22 mouse cellular contexts compared by ENCODE assay signal in genomic region chr12:17038246-17038645, GRCm38 (mm10). TPM values are rescaled to one million over a fixed set of nuclear protein-coding genes. Genes with fewer than 3 reads are reported as not detected.
DNase-seq lines count a peak whose midpoint lies in the region; ATAC-seq and TF ChIP-seq lines count a peak whose summit lies in the region.
"Had no signal": no experiment of that assay in that cellular context is flagged by ENCODE, and none has a peak within 500 bp of the region (broad histone marks: within the 10 kb centered on the region; RNA-seq: fewer than 3 reads in every experiment).

No protein-coding gene starts in this region.

- TF ChIP-seq CTCF in lung, embryonic 14.5 days (IDR thresholded peaks at IDR 0.05; ENCODE audit: low read depth): no peak
- TF ChIP-seq CTCF in midbrain, postnatal 0 days (IDR thresholded peaks at IDR 0.05): no peak

- H3K27me3 ChIP-seq in heart, embryonic 11.5 days (ENCODE audit: control insufficient read depth, insufficient read depth, low read length): no peaks in the 10 kb centered on the region
- H3K27me3 ChIP-seq in lung, embryonic 14.5 days (ENCODE audit: insufficient read depth, low read length): no peaks in the 10 kb centered on the region
- H3K27me3 ChIP-seq in midbrain, embryonic 11.5 days (ENCODE audit: control insufficient read depth, insufficient read depth, low read length): no peaks in the 10 kb centered on the region
- no peaks in the 10 kb centered on the region for H3K27me3 ChIP-seq in midbrain, postnatal 0 days (ENCODE audit: insufficient read depth, low read length)
- H3K27me3 ChIP-seq: CH12.LX; embryonic facial prominence, embryonic 13.5 days; forebrain, embryonic 12.5 days; heart, embryonic 13.5 days; Patski had no signal

- H3K4me1 ChIP-seq in heart, embryonic 11.5 days (ENCODE audit: control insufficient read depth, insufficient read depth, low read length): no peaks in the 10 kb centered on the region
- peaks cover 8% of the 10 kb centered on the region for H3K4me1 ChIP-seq in lung, embryonic 14.5 days (ENCODE audit: insufficient read depth)
- no peaks in the 10 kb centered on the region for H3K4me1 ChIP-seq in midbrain, embryonic 11.5 days (ENCODE audit: control insufficient read depth, insufficient read depth, low read length)
- H3K4me1 ChIP-seq in midbrain, postnatal 0 days (ENCODE audit: insufficient read depth, low read length): peaks cover 4% of the 10 kb centered on the region
- H3K4me1 ChIP-seq: heart, embryonic 13.5 days had no signal

- no peak overlapping the region for H3K27ac ChIP-seq in heart, embryonic 11.5 days (ENCODE audit: low read depth, low read length)
- no peak overlapping the region for H3K27ac ChIP-seq in lung, embryonic 14.5 days (ENCODE audit: low read depth)
- no peak overlapping the region for H3K27ac ChIP-seq in midbrain, embryonic 11.5 days (ENCODE audit: low read depth, low read length)
- H3K27ac ChIP-seq in midbrain, postnatal 0 days (ENCODE audit: low read depth, low read length): no peak overlapping the region
- H3K27ac ChIP-seq: embryonic facial prominence, embryonic 13.5 days; forebrain, embryonic 12.5 days; heart, embryonic 13.5 days; hindbrain, embryonic 10.5 days; hindbrain, embryonic 14.5 days had no signal

- whole genome bisulfite sequencing in heart, embryonic 11.5 days (ENCODE audit: insufficient replicate concordance): 72% methylated on average over 6 of the region's 6 CpGs
- WGBS in lung, embryonic 14.5 days: 44% methylated on average over 6 of the region's 6 CpGs
- 76% methylated on average over 6 of the region's 6 CpGs for WGBS in midbrain, embryonic 11.5 days
- WGBS in midbrain, postnatal 0 days: 82% methylated on average over 6 of the region's 6 CpGs

- peak; percentile 10 for DNase-seq in heart, postnatal 4 days
- peak; percentile 68 for DNase-seq in lung, embryonic 14.5 days
- DNase-seq in lung, postnatal 25 days (ENCODE audit: low spot score): no peak
- DNase-seq in midbrain, embryonic 11.5 days (ENCODE audit: low spot score, missing footprints): peak; percentile 76
- DNase-seq in midbrain, postnatal 0 days (ENCODE audit: low spot score): no peak
- DNase-seq: adrenal gland, postnatal 14 days; cerebellum, adult 18-20 months; cerebellum, adult 9-11 months; cerebellum, postnatal 36 days; gastrocnemius, postnatal 10 days; heart, adult 18-20 months had no signal

- no peak overlapping the region for H3K9ac ChIP-seq in heart, embryonic 11.5 days (ENCODE audit: low read depth, low read length)
- H3K9ac ChIP-seq in lung, embryonic 14.5 days: no peak overlapping the region
- H3K9ac ChIP-seq in midbrain, embryonic 11.5 days (ENCODE audit: low read length): no peak overlapping the region
- H3K9ac ChIP-seq in midbrain, postnatal 0 days (replicated peaks; ENCODE audit: low read length, poor library complexity, severe bottlenecking): no peak overlapping the region
- H3K9ac ChIP-seq: embryonic facial prominence, embryonic 13.5 days; forebrain, embryonic 12.5 days; heart, embryonic 13.5 days; hindbrain, embryonic 14.5 days had no signal

- no peaks in the 10 kb centered on the region for H3K9me3 ChIP-seq in heart, embryonic 11.5 days (replicated peaks; ENCODE audit: control insufficient read depth, low read length)
- no peaks in the 10 kb centered on the region for H3K9me3 ChIP-seq in lung, embryonic 14.5 days (ENCODE audit: low read depth, low read length)
- H3K9me3 ChIP-seq in midbrain, embryonic 11.5 days (ENCODE audit: control insufficient read depth, low read length): no peaks in the 10 kb centered on the region
- no peaks in the 10 kb centered on the region for H3K9me3 ChIP-seq in midbrain, postnatal 0 days (ENCODE audit: low read length)
- H3K9me3 ChIP-seq: embryonic facial prominence, embryonic 13.5 days; forebrain, embryonic 12.5 days; heart, embryonic 13.5 days; hindbrain, embryonic 10.5 days had no signal

- H3K4me2 ChIP-seq in heart, embryonic 11.5 days: no peak overlapping the region
- no peak overlapping the region for H3K4me2 ChIP-seq in lung, embryonic 14.5 days
- no peak overlapping the region for H3K4me2 ChIP-seq in midbrain, embryonic 11.5 days
- no peak overlapping the region for H3K4me2 ChIP-seq in midbrain, postnatal 0 days (ENCODE audit: low read depth, low read length, poor library complexity, severe bottlenecking)
- H3K4me2 ChIP-seq: embryonic facial prominence, embryonic 13.5 days; forebrain, embryonic 12.5 days; heart, embryonic 13.5 days; hindbrain, embryonic 14.5 days had no signal

- H3K4me3 ChIP-seq in heart, embryonic 11.5 days (ENCODE audit: low read depth, low read length): no peak overlapping the region
- H3K4me3 ChIP-seq in lung, embryonic 14.5 days (ENCODE audit: low read depth, low read length): no peak overlapping the region
- H3K4me3 ChIP-seq in midbrain, embryonic 11.5 days (ENCODE audit: low read depth, low read length): no peak overlapping the region
- H3K4me3 ChIP-seq in midbrain, postnatal 0 days (ENCODE audit: low read depth, low read length): no peak overlapping the region
- H3K4me3 ChIP-seq: embryonic facial prominence, embryonic 13.5 days; forebrain, embryonic 12.5 days; heart, embryonic 13.5 days; hindbrain, embryonic 10.5 days had no signal

- H3K36me3 ChIP-seq in heart, embryonic 11.5 days (ENCODE audit: control insufficient read depth, insufficient read depth, low read length): no peaks in the 10 kb centered on the region
- no peaks in the 10 kb centered on the region for H3K36me3 ChIP-seq in lung, embryonic 14.5 days (ENCODE audit: insufficient read depth)
- H3K36me3 ChIP-seq in midbrain, embryonic 11.5 days (ENCODE audit: control insufficient read depth, insufficient read depth, low read length): no peaks in the 10 kb centered on the region
- no peaks in the 10 kb centered on the region for H3K36me3 ChIP-seq in midbrain, postnatal 0 days (ENCODE audit: insufficient read depth, low read length)
- H3K36me3 ChIP-seq: embryonic facial prominence, embryonic 13.5 days; forebrain, embryonic 12.5 days; heart, embryonic 13.5 days; hindbrain, embryonic 10.5 days had no signal

- ATAC-seq in heart, embryonic 11.5 days (replicated peaks; ENCODE audit: insufficient number of reproducible peaks, low FRiP score, low TSS enrichment): no peak
- ATAC-seq in lung, embryonic 14.5 days (ENCODE audit: insufficient read depth): no peak
- ATAC-seq in midbrain, embryonic 11.5 days (ENCODE audit: low FRiP score): no peak
- ATAC-seq in midbrain, postnatal 0 days (ENCODE audit: low FRiP score): no peak
- ATAC-seq: activated CD4-positive, CD25-positive, alpha-beta regulatory T cell, adult 4 months; forebrain, embryonic 16.5 days; Patski had no signal

RNA-seq across cellular contexts. Expression of gene 2410004P03Rik, which starts 26.7 kb away (rescaled TPM):
- total RNA-seq in heart, postnatal 4 days (2021): under 1 TPM; 0.09 to 0.26 TPM
- 0.64 and 0.66 TPM in 2 replicates for polyA plus RNA-seq in heart, embryonic 11.5 days (2014; fragmentation: Nextera tagmentation; extraction: Ambion mirVana)
- 0.26 and 0.29 TPM in 2 replicates for polyA plus RNA-seq in lung, embryonic 14.5 days (2014; fragmentation: Nextera tagmentation; extraction: Ambion mirVana)
- 0.57 and 1.0 TPM in 2 replicates for polyA plus RNA-seq in midbrain, embryonic 11.5 days (2014; fragmentation: Nextera tagmentation; extraction: Ambion mirVana)
- total RNA-seq in midbrain, postnatal 0 days (2014; rRNA removed): 7.3 and 10.1 TPM in 2 replicates
- 7.1 and 10.6 TPM in 2 replicates for polyA plus RNA-seq in midbrain, postnatal 0 days (2015; fragmentation: Nextera tagmentation; extraction: Ambion mirVana)
- total RNA-seq: adrenal gland, adult 18-20 months; adrenal gland, postnatal 14 days; CH12.LX; gastrocnemius, postnatal 10 days had no signal
- polyA plus RNA-seq: heart, embryonic 13.5 days; Patski had no signal

RNA-seq across cellular contexts. Expression of gene Pqlc3, which starts 38.0 kb away (rescaled TPM):
- 1 to 10 TPM; 1.8 to 2.0 TPM for total RNA-seq in heart, postnatal 4 days (2021)
- polyA plus RNA-seq in heart, embryonic 11.5 days (2014; fragmentation: Nextera tagmentation; extraction: Ambion mirVana): 4.2 and 5.1 TPM in 2 replicates
- 3.7 and 3.8 TPM in 2 replicates for polyA plus RNA-seq in lung, embryonic 14.5 days (2014; fragmentation: Nextera tagmentation; extraction: Ambion mirVana)
- polyA plus RNA-seq in midbrain, embryonic 11.5 days (2014; fragmentation: Nextera tagmentation; extraction: Ambion mirVana): 3.0 and 3.1 TPM in 2 replicates
- total RNA-seq in midbrain, postnatal 0 days (2014; rRNA removed): 0.93 and 1.3 TPM in 2 replicates
- polyA plus RNA-seq in midbrain, postnatal 0 days (2015; fragmentation: Nextera tagmentation; extraction: Ambion mirVana): 1.6 and 2.0 TPM in 2 replicates

Comparison
In these comparisons a context has a peak if more than half of its experiments do, and no peak if none do; other contexts are left out.
1. DNase-seq: peak in heart, postnatal 4 days (single experiment), lung, embryonic 14.5 days (single experiment) and midbrain, embryonic 11.5 days (single experiment); none in lung, postnatal 25 days (single experiment) and midbrain, postnatal 0 days (single experiment).